Mouse (Mus musculus) erythroid progenitor cell, adult 5-6 weeks (primary cell): ENCODE data around the gene Olfr764-ps1. TPM values are rescaled to one million over a fixed set of nuclear protein-coding genes. Genes with fewer than 3 reads are reported as not detected.

Source experiments
- total RNA-seq, 2 experiments: library from RNA; stranded (forward) in 1 of 2; stranded (reverse) in 1 of 2; fragments of 150-400 nt in 1 of 2; fragments of 186-747, 209-891 nt in 1 of 2; gene quantifications; 2 replicates each; pipeline versions ENCODE4 v1.2.3 to v1.2.4; 2015 to 2017; ENCODE audit warnings: low replicate concordance in 2 of 2

Gene Olfr764-ps1
- total RNA-seq, 2 experiments from 2014 or later: not detected

Other genes with a start within 250 kb of the Olfr764-ps1 start
- 1.3 and 1.4 TPM in 2 replicates for gene Mmp19, start 249.0 kb downstream of the Olfr764-ps1 start, total RNA-seq (2015; ENCODE audit: low replicate concordance)
- 0.90 and 1.9 TPM in 2 replicates for gene Mmp19, start 249.0 kb downstream of the Olfr764-ps1 start, total RNA-seq (2017; ENCODE audit: low replicate concordance)
- gene Dnajc14, start 235.8 kb downstream of the Olfr764-ps1 start, total RNA-seq (2015; ENCODE audit: low replicate concordance): 15.1 and 15.5 TPM in 2 replicates
- 23.5 and 24.6 TPM in 2 replicates for gene Dnajc14, start 235.8 kb downstream of the Olfr764-ps1 start, total RNA-seq (2017; ENCODE audit: low replicate concordance)
- gene Tmem198b, start 235.5 kb downstream of the Olfr764-ps1 start, total RNA-seq (2015; ENCODE audit: low replicate concordance): 6.5 TPM in 1 of 2 replicates, not detected in the other
- 0.26 and 2.0 TPM in 2 replicates for gene Tmem198b, start 235.5 kb downstream of the Olfr764-ps1 start, total RNA-seq (2017; ENCODE audit: low replicate concordance)
- gene Sarnp, start 222.6 kb downstream of the Olfr764-ps1 start, total RNA-seq (2015; ENCODE audit: low replicate concordance): 151 and 206 TPM in 2 replicates
- 162 and 172 TPM in 2 replicates for gene Sarnp, start 222.6 kb downstream of the Olfr764-ps1 start, total RNA-seq (2017; ENCODE audit: low replicate concordance)
- gene Ormdl2, start 218.3 kb downstream of the Olfr764-ps1 start, total RNA-seq (2015; ENCODE audit: low replicate concordance): 32.7 and 45.4 TPM in 2 replicates
- 23.9 and 91.4 TPM in 2 replicates for gene Ormdl2, start 218.3 kb downstream of the Olfr764-ps1 start, total RNA-seq (2017; ENCODE audit: low replicate concordance)
- gene Gdf11, start 148.2 kb downstream of the Olfr764-ps1 start, total RNA-seq (2015; ENCODE audit: low replicate concordance): 0.36 TPM in 1 of 2 replicates, not detected in the other
- gene Gdf11, start 148.2 kb downstream of the Olfr764-ps1 start, total RNA-seq (2017; ENCODE audit: low replicate concordance): not detected in 2 replicates
- 57.4 and 85.1 TPM in 2 replicates for gene Cd63, start 138.9 kb downstream of the Olfr764-ps1 start, total RNA-seq (2015; ENCODE audit: low replicate concordance)
- 17.7 and 28.4 TPM in 2 replicates for gene Cd63, start 138.9 kb downstream of the Olfr764-ps1 start, total RNA-seq (2017; ENCODE audit: low replicate concordance)
- gene Rdh5, start 117.0 kb downstream of the Olfr764-ps1 start, total RNA-seq (2015; ENCODE audit: low replicate concordance): 11.7 TPM in 1 of 2 replicates, not detected in the other
- gene Rdh5, start 117.0 kb downstream of the Olfr764-ps1 start, total RNA-seq (2017; ENCODE audit: low replicate concordance): 20.1 TPM in 1 of 2 replicates, not detected in the other
- gene Bloc1s1, start 115.9 kb downstream of the Olfr764-ps1 start, total RNA-seq (2015; ENCODE audit: low replicate concordance): 49.0 and 51.2 TPM in 2 replicates
- 15.5 and 37.2 TPM in 2 replicates for gene Bloc1s1, start 115.9 kb downstream of the Olfr764-ps1 start, total RNA-seq (2017; ENCODE audit: low replicate concordance)
- gene Itga7, start 106.1 kb downstream of the Olfr764-ps1 start, total RNA-seq (2015; ENCODE audit: low replicate concordance): not detected in 2 replicates
- gene Itga7, start 106.1 kb downstream of the Olfr764-ps1 start, total RNA-seq (2017; ENCODE audit: low replicate concordance): not detected in 2 replicates
- not detected in 2 replicates for gene Mettl7b, start 78.9 kb downstream of the Olfr764-ps1 start, total RNA-seq (2015; ENCODE audit: low replicate concordance)
- gene Mettl7b, start 78.9 kb downstream of the Olfr764-ps1 start, total RNA-seq (2017; ENCODE audit: low replicate concordance): not detected in 2 replicates
- not detected in 2 replicates for gene Olfr9, start 50.5 kb downstream of the Olfr764-ps1 start, total RNA-seq (2015; ENCODE audit: low replicate concordance)
- gene Olfr9, start 50.5 kb downstream of the Olfr764-ps1 start, total RNA-seq (2017; ENCODE audit: low replicate concordance): not detected in 2 replicates
- gene Olfr763, start 29.1 kb downstream of the Olfr764-ps1 start, total RNA-seq (2015; ENCODE audit: low replicate concordance): not detected in 2 replicates
- not detected in 2 replicates for gene Olfr763, start 29.1 kb downstream of the Olfr764-ps1 start, total RNA-seq (2017; ENCODE audit: low replicate concordance)
- not detected in 2 replicates for gene Olfr765, start 10.1 kb upstream of the Olfr764-ps1 start, total RNA-seq (2015; ENCODE audit: low replicate concordance)
- not detected in 2 replicates for gene Olfr765, start 10.1 kb upstream of the Olfr764-ps1 start, total RNA-seq (2017; ENCODE audit: low replicate concordance)
- not detected in 2 replicates for gene Olfr766-ps1, start 29.1 kb upstream of the Olfr764-ps1 start, total RNA-seq (2015; ENCODE audit: low replicate concordance)
- gene Olfr766-ps1, start 29.1 kb upstream of the Olfr764-ps1 start, total RNA-seq (2017; ENCODE audit: low replicate concordance): not detected in 2 replicates
- not detected in 2 replicates for gene Olfr767, start 43.0 kb upstream of the Olfr764-ps1 start, total RNA-seq (2015; ENCODE audit: low replicate concordance)
- not detected in 2 replicates for gene Olfr767, start 43.0 kb upstream of the Olfr764-ps1 start, total RNA-seq (2017; ENCODE audit: low replicate concordance)
- not detected in 2 replicates for gene Olfr768, start 59.5 kb upstream of the Olfr764-ps1 start, total RNA-seq (2015; ENCODE audit: low replicate concordance)
- gene Olfr768, start 59.5 kb upstream of the Olfr764-ps1 start, total RNA-seq (2017; ENCODE audit: low replicate concordance): not detected in 2 replicates
- not detected in 2 replicates for gene Olfr769, start 78.0 kb upstream of the Olfr764-ps1 start, total RNA-seq (2015; ENCODE audit: low replicate concordance)
- not detected in 2 replicates for gene Olfr769, start 78.0 kb upstream of the Olfr764-ps1 start, total RNA-seq (2017; ENCODE audit: low replicate concordance)
- not detected in 2 replicates for gene Olfr770, start 99.1 kb upstream of the Olfr764-ps1 start, total RNA-seq (2015; ENCODE audit: low replicate concordance)
- gene Olfr770, start 99.1 kb upstream of the Olfr764-ps1 start, total RNA-seq (2017; ENCODE audit: low replicate concordance): not detected in 2 replicates
- not detected in 2 replicates for gene Olfr771, start 124.9 kb upstream of the Olfr764-ps1 start, total RNA-seq (2015; ENCODE audit: low replicate concordance)
- gene Olfr771, start 124.9 kb upstream of the Olfr764-ps1 start, total RNA-seq (2017; ENCODE audit: low replicate concordance): not detected in 2 replicates
- gene Olfr772, start 138.0 kb upstream of the Olfr764-ps1 start, total RNA-seq (2015; ENCODE audit: low replicate concordance): not detected in 2 replicates
- gene Olfr772, start 138.0 kb upstream of the Olfr764-ps1 start, total RNA-seq (2017; ENCODE audit: low replicate concordance): not detected in 2 replicates
- gene Olfr773, start 147.5 kb upstream of the Olfr764-ps1 start, total RNA-seq (2015; ENCODE audit: low replicate concordance): not detected in 2 replicates
- not detected in 2 replicates for gene Olfr773, start 147.5 kb upstream of the Olfr764-ps1 start, total RNA-seq (2017; ENCODE audit: low replicate concordance)
- not detected in 2 replicates for gene Olfr774, start 196.3 kb upstream of the Olfr764-ps1 start, total RNA-seq (2015; ENCODE audit: low replicate concordance)
- gene Olfr774, start 196.3 kb upstream of the Olfr764-ps1 start, total RNA-seq (2017; ENCODE audit: low replicate concordance): not detected in 2 replicates
- not detected in 2 replicates for gene Olfr775, start 208.5 kb upstream of the Olfr764-ps1 start, total RNA-seq (2015; ENCODE audit: low replicate concordance)
- gene Olfr775, start 208.5 kb upstream of the Olfr764-ps1 start, total RNA-seq (2017; ENCODE audit: low replicate concordance): not detected in 2 replicates
- not detected in 2 replicates for gene Olfr776, start 219.2 kb upstream of the Olfr764-ps1 start, total RNA-seq (2015; ENCODE audit: low replicate concordance)
- gene Olfr776, start 219.2 kb upstream of the Olfr764-ps1 start, total RNA-seq (2017; ENCODE audit: low replicate concordance): not detected in 2 replicates
- not detected in 2 replicates for gene Olfr777, start 231.6 kb upstream of the Olfr764-ps1 start, total RNA-seq (2015; ENCODE audit: low replicate concordance)
- gene Olfr777, start 231.6 kb upstream of the Olfr764-ps1 start, total RNA-seq (2017; ENCODE audit: low replicate concordance): not detected in 2 replicates